Mouse (Mus musculus) NIH3T3 (cell line): ENCODE results near the gene Grm4.

ENCODE experiments used
- DNase-seq: peaks from one replicate; pipeline ENCODE4 v3.0.0-alpha.2; 2012; ENCODE audit warnings: low read depth

Grm4 gene

DNA sequence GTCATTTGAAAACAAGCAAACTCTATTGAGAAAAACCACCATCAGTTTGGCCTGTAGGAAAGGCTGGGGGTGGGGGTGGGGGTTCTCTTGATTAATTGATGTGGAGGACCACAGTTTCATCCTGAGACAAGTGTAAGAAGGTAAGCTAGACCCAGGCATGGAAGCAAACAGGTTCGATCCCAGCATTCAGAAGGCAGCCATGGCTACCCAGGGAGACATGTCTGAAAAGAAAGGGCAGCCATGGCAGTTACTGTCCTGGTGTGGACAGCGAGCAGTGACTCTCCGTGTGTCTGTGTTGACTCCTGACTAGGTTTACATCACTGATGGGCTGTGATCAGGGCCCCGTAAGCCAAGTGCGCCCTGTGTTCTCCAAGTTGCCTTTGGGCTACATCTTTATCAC is at the start of gene Grm4:
Gene Grm4 (minus strand): TSS at position 101 of the 400 bp plus-strand sequence.
- DNase-seq: no peak

DNA sequence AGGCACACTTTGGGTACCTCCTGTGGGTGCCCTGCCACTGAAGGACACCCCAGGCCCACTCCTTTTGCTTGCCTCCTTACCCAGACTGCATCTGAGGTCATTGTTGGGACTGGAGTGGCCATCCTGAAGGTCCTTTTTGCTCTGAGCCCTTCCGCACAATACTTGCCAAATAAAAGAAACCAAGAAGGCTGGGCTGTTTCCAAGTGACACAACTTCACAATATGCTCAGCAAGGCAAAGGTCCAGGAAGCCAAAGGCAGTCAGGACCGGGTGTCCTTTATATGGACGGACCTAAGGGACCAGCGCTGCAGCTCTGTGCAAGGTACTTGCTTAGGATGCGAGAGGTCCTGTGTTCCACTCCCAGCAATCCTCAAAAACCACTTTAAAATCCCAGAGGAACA is 47.0 kb upstream of the Grm4 start:
- no peak for DNase-seq

DNA sequence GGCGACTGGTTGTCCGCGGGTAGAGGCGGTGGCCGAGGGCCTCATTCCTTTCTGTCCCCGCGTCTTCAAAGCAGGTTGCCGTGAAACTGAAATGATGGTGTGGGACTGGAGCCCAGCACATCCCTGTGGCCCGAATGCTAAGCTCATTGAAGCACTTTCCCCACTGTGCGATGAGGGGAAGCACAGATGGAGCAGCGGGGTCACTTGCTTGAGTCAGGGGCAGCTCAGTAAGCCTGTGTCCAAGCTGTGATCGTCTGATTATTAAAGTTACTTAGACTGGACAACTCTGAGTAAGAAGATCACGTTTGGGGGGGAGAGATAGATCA is 44.7 kb upstream of the Grm4 start:
- no peak for DNase-seq

- DNase-seq: peak; percentile 96
Measured at GRCm38 (mm10) chr17:27565163-27565941, 44.1 kb upstream of the Grm4 start, which contains the start of gene AI413582. TSS of gene AI413582 (minus strand) at chr17:27565756.

- peak; percentile 31 for DNase-seq
Measured at GRCm38 (mm10) chr17:27564391-27565162, 43.4 kb upstream of the Grm4 start.

- peak; percentile 36 for DNase-seq
Measured at GRCm38 (mm10) chr17:27563771-27564244, 42.6 kb upstream of the Grm4 start.

DNA sequence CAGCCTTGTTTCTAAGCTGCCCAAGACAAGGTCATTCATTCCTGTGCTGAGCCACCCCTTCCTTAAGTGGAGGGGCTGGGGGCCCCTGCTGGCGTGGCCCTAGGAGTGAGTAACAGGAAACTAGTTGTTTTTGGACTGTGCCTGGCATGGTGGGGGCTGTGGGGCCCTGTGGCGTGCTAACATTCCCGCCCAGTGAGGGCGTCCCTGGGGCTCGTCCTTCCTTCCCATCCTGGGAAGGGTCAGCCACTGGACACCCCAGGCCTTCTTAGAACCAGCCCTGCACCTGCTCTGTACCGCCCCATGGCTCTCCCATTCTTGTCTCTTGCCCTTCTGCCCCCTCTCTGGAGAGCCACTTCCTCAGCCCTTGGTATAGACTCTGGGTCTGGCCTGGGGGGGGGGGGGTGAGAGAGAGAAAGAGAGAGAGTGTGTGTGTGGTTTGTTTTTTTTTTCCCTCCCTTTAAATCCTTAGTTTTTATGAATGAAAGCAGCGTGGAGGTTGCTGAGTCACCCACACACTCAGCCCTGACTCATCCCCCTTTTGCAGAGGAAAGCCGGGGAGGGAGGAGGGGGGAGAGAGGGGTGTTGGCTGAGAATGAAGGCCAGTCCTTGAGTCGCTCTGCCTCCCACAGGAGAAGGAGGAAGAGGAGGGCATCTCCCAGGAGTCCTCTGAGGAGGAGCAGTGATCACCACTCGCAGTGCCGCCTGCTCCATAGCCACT is 40.8 kb upstream of the Grm4 start:
- DNase-seq: peak; percentile 95

DNA sequence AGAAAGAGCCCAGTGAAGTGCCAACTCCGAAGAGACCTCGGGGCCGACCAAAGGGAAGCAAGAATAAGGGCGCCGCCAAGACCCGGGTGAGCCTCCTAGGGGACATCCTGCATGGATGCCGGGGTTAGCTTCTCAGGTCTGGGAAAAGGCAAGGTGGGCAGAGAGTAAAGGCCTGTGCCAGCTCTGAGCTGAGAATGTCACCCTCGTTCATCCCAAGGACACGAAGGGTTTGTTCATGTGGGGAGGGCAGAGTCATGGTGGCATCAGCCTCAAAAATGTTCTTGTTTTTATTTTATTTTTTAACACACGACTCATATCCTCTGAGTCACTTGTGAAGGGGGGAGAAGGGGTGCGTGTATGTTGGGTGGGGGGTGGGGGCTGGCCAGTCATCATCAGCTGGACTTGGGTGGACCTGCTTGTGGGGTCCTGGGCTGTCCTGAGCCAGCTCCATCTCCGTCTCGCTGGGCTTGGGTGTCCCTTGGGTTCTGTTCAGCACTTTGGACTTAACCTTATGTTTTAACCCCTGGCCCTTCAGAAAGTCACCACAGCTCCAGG is 39.8 kb upstream of the Grm4 start:
- peak; percentile 59 for DNase-seq

DNA sequence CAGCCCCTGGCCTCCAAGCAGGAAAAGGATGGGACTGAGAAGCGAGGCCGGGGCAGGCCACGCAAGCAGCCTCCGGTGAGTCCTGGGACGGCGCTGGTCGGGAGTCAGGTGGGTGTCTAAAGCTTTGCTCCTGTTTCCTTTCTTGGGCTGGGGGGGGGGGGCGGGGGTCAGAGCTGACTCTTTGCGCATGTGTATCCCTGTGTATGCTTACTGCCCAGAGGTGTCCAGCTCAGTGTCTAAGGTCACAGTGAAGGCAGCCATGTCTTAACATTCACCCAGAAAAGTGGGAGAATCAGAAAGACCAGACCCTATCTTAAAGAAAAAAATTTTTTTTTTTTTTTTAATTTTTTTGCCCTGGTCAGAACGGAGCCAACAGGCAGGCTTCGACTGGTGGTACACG is 38.4 kb upstream of the Grm4 start:
- peak; percentile 24 for DNase-seq

GRCm38 (mm10) chr17:27558845-27559244 is 37.6 kb upstream of the Grm4 start:
- peak; percentile 48 for DNase-seq

DNA sequence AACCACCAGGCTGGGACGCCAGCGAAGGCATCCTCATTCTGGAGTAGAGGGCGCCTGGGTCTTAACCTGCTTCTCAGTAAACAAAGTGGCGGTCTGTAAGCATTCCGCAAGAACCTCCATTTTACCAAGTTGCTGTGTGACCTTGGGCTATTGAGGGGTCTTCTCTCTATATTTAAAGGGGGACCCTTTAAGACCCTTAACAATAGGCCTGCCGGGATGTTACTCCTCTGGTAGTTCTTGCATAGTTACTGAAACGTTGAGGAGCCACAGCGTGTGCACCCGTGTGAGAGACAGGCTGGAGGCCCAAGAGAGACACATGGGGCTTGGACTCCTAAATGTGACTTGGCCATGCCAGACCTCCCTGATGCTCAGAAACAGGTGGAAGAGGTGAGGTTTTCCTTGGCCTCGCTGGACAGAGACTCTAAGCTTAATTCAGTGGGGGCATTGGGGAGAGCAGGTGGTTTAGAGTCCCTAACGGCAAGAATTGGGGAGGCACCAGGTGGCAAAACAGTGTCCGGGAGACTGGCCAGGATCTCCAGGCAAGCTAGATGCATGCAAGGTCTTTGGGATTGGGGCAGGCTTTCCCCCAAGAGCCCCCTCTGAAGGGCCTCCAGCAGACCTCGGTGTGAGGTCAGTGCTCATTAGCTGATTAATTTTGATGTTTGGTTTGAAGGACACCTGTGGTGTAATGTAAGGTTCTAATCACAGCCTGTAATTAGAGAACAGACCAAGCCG is 36.9 kb upstream of the Grm4 start:
- DNase-seq: peak; percentile 33

- DNase-seq: peak; percentile 81
Measured at GRCm38 (mm10) chr17:27557181-27557926, 36.2 kb upstream of the Grm4 start.

- DNase-seq: peak; percentile 94
Measured at GRCm38 (mm10) chr17:27556315-27557011, 35.3 kb upstream of the Grm4 start, which contains the start of gene Hmga1. TSS of gene Hmga1 (plus strand) at chr17:27556497.

- DNase-seq: peak; percentile 90
Measured at GRCm38 (mm10) chr17:27555512-27556172, 34.4 kb upstream of the Grm4 start.

- peak; percentile 80 for DNase-seq
Measured at GRCm38 (mm10) chr17:27555075-27555511, 33.9 kb upstream of the Grm4 start.

- DNase-seq: no peak
Measured at GRCm38 (mm10) chr17:27554062-27554960, 33.1 kb upstream of the Grm4 start.

DNA sequence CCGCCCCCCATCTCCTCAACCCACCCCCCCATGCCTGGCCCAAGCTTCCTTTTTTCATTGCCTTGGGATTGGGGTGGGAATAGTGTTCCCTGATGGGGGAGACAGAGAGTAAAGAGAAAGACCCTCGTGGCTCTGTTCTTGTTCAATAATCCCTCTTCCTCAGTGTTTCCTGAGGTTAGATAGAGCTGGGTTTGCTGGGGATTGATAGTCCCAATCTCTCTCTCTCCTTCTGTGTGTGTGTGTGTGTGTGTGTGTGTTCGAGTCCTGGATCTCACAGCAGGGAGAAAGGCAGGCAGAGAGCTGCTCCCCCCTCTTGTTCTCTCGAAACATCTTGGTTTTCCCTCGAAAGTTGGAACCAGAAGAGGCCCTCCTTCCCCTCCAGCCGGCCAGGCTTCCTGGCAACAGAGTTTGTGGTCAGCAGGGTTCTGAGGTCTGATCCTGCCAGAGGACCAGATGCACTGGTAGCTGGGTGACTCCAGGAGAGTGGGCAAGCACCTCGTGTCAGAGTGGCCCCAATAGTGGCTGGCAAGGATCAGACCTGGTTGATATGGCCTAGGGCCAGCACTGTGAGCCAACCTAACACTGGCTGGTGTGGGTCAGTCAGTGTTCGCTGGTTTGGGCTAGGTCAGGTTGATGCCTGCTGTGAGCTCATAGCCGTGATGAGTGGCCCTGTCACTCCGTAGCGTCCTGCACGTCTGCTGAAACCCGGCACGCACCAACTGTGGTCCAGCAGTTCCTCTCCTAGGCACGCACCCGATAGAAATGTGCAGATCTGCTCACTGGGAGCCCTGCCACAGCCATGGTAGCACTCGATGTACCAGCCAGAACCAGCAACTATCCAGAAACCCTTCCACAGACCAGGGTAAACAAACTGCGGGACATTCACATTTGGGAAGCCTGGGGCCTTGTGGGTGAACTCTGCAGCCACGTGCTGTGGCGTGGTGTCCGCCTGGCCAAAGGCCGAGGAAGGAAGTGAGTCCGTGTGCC is 31.3 kb upstream of the Grm4 start:
- peak; percentile 78 for DNase-seq
